Mouse (Mus musculus) monocyte, adult 2 months (primary cell): ENCODE measurements around the gene Slc11a1.

Experiments
- DNase-seq, 2 experiments: peaks; one replicate each; pipeline ENCODE4 v3.0.0; 2022; ENCODE audit warnings: low spot score in 2 of 2, low read depth in 1 of 2

Slc11a1 gene

GRCm38 (mm10) chr1:74353453-74354229 lies 21.4 kb upstream of the Slc11a1 start:
- no peak for DNase-seq

- no peak for DNase-seq
Observed at GRCm38 (mm10) chr1:74357531-74357930, 17.5 kb upstream of the Slc11a1 start.

GRCm38 (mm10) chr1:74359952-74360517 lies 15.0 kb upstream of the Slc11a1 start:
- DNase-seq: no peak

- DNase-seq: no peak
Observed at GRCm38 (mm10) chr1:74361812-74362211, 13.2 kb upstream of the Slc11a1 start, which contains the start of gene Catip. Gene Catip (plus strand): TSS chr1:74362108.

GRCm38 (mm10) chr1:74362325-74363229 lies 12.4 kb upstream of the Slc11a1 start:
- no peak for DNase-seq

GRCm38 (mm10) chr1:74363437-74363836 lies 11.6 kb upstream of the Slc11a1 start:
- no peak for DNase-seq

- DNase-seq: no peak
Observed at GRCm38 (mm10) chr1:74364270-74364669, 10.7 kb upstream of the Slc11a1 start.

GRCm38 (mm10) chr1:74367886-74368645 lies 6.9 kb upstream of the Slc11a1 start:
- DNase-seq: peak in 1 of 2 experiments; percentile 37

- no peak for DNase-seq
Observed at GRCm38 (mm10) chr1:74370040-74370439, 5.0 kb upstream of the Slc11a1 start.

GRCm38 (mm10) chr1:74373372-74373771 lies 1.6 kb upstream of the Slc11a1 start:
- no peak for DNase-seq

- DNase-seq: no peak
Observed at GRCm38 (mm10) chr1:74375561-74375960, 566 bp downstream of the Slc11a1 start.

GRCm38 (mm10) chr1:74376396-74376795 lies 1.4 kb downstream of the Slc11a1 start:
- no peak for DNase-seq

- no peak for DNase-seq
Observed at GRCm38 (mm10) chr1:74379058-74379504, 4.1 kb downstream of the Slc11a1 start.

GRCm38 (mm10) chr1:74380484-74380883 lies 5.5 kb downstream of the Slc11a1 start:
- no peak for DNase-seq

GRCm38 (mm10) chr1:74381588-74382021 lies 6.6 kb downstream of the Slc11a1 start:
- DNase-seq: peak in 1 of 2 experiments; percentile 67

- no peak for DNase-seq
Observed at GRCm38 (mm10) chr1:74383385-74383784, 8.4 kb downstream of the Slc11a1 start.

- DNase-seq: no peak
Observed at GRCm38 (mm10) chr1:74384525-74384924, 9.5 kb downstream of the Slc11a1 start.

GRCm38 (mm10) chr1:74385064-74385463 lies 10.1 kb downstream of the Slc11a1 start:
- no peak for DNase-seq

GRCm38 (mm10) chr1:74385531-74385930 lies 10.5 kb downstream of the Slc11a1 start:
- no peak for DNase-seq

- no peak for DNase-seq
Observed at GRCm38 (mm10) chr1:74386363-74386713, 11.3 kb downstream of the Slc11a1 start.
